Mouse (Mus musculus) CH12.LX (cell line): ENCODE results near the gene Dydc2.

ENCODE experiments used
- CHD2 ChIP-seq: IDR thresholded peaks from 2 replicates; pipeline ENCODE4 v1.6.1; 2011; ENCODE audit warnings: low read length, improper control_type of control experiment
- CTCF ChIP-seq, 2 experiments: IDR thresholded peaks in 1 of 2; conservative IDR thresholded peaks in 1 of 2; 2 replicates each; pipeline ENCODE4 v1.5.1; 2011 to 2012; ENCODE audit warnings: low read depth in 2 of 2, low read length in 2 of 2, improper control_type of control experiment in 1 of 2, inconsistent platforms in 1 of 2, mild to moderate bottlenecking in 1 of 2, moderate library complexity in 1 of 2
- MAX ChIP-seq: IDR thresholded peaks from 2 replicates; pipeline ENCODE4 v1.6.1; 2011; ENCODE audit warnings: low read length, improper control_type of control experiment
- ZMIZ1 ChIP-seq: IDR thresholded peaks from 2 replicates; pipeline ENCODE4 v1.6.1; 2012; ENCODE audit warnings: low read depth, mild to moderate bottlenecking, inconsistent platforms, low read length, improper control_type of control experiment

DNA sequence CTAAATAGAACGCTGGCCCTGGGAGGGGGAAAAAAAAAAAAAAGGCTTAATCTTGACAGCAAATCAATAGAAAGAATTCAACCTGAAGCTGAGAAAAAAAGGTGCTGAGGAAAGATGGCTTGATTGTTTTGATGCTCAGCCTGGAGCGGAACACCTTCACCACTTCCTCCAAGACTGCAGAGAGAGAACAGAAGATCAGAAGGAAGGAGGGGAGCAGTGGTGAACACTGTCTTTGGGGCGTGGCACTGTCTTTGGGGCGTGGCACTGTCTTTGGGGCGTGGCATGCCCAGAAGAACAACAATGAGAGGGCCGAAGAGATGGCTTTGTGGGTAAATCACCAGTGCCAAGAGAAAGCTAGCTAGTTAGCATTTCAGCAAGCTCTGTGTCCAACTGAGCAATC is 18.5 kb downstream of the Dydc2 start:
- no peak for TF ChIP-seq CTCF (conservative IDR thresholded peaks at IDR 0.05 in 1 of 2, IDR thresholded peaks at IDR 0.05 in 1 of 2; ENCODE audit: low read depth in 2 of 2, low read length in 2 of 2)
- TF ChIP-seq ZMIZ1: no peak
- no peak for TF ChIP-seq CHD2
- TF ChIP-seq MAX: no peak
